ENCODE assay signal across 8 mouse cellular contexts in genomic region chr19:40736680-40737512, GRCm38 (mm10). TPM values are rescaled to one million over a fixed set of nuclear protein-coding genes. Genes with fewer than 3 reads are reported as not detected.
DNase-seq lines count a peak whose midpoint lies in the region; ATAC-seq and TF ChIP-seq lines count a peak whose summit lies in the region.

No protein-coding gene starts in this region.

- DNase-seq in 3T3-L1 (ENCODE audit: low read depth, low spot score) = peak; percentile 72
- peak; percentile 84 for DNase-seq in adrenal gland, postnatal 14 days
- peak; percentile 72 to 74 for DNase-seq in heart, adult 18-20 months
- DNase-seq in kidney, adult 11 months = peak; percentile 30
- peak; percentile 82 for DNase-seq in limb, embryonic 10.5 days (ENCODE audit: low spot score)
- DNase-seq in spleen, adult 2 months (ENCODE audit: low read depth in 1 of 2, low spot score in 2 of 2) = peak; percentile 29 to 30

- no peaks in the 10 kb centered on the region for H3K4me1 ChIP-seq in embryonic facial prominence, embryonic 12.5 days
- H3K4me1 ChIP-seq in limb, embryonic 10.5 days = peaks cover 25% of the 10 kb centered on the region
- peaks cover 19% of the 10 kb centered on the region for H3K4me1 ChIP-seq in midbrain, embryonic 13.5 days (replicated peaks)
- no peaks in the 10 kb centered on the region for H3K4me1 ChIP-seq in spleen, adult 2 months (ENCODE audit: control insufficient read depth, insufficient read depth, insufficient read length)

- ATAC-seq in embryonic facial prominence, embryonic 12.5 days (ENCODE audit: insufficient number of reproducible peaks, insufficient read depth, low FRiP score, low TSS enrichment) = peak; percentile 67; the same call in 1 of the 2 replicates
- peak; percentile 94 for ATAC-seq in midbrain, embryonic 13.5 days

- TF ChIP-seq POLR2A in spleen, adult 2 months (IDR thresholded peaks at IDR 0.05; ENCODE audit: low read depth, low read length) = no peak

- no peak overlapping the region for H3K27ac ChIP-seq in embryonic facial prominence, embryonic 12.5 days
- peak overlapping the region; percentile 79 for H3K27ac ChIP-seq in limb, embryonic 10.5 days
- H3K27ac ChIP-seq in midbrain, embryonic 13.5 days = peak overlapping the region; percentile 88
- no peak overlapping the region for H3K27ac ChIP-seq in spleen, adult 2 months (ENCODE audit: insufficient read depth, low read length)

- H3K36me3 ChIP-seq in embryonic facial prominence, embryonic 12.5 days = no peaks in the 10 kb centered on the region
- no peaks in the 10 kb centered on the region for H3K36me3 ChIP-seq in limb, embryonic 10.5 days
- 0 out of 2 replicates have a peak, but pooled peaks cover 3% of the 10 kb centered on the region for H3K36me3 ChIP-seq in midbrain, embryonic 13.5 days
- peaks cover 2% of the 10 kb centered on the region for H3K36me3 ChIP-seq in spleen, adult 2 months (ENCODE audit: control insufficient read depth, insufficient read depth, low read length)

- TF ChIP-seq CTCF in spleen, adult 2 months (IDR thresholded peaks at IDR 0.05; ENCODE audit: extremely low read depth, insufficient read depth, insufficient read length, insufficient replicate concordance) = peak; percentile 61; the same call in 1 of the 2 replicates

- H3K9me3 ChIP-seq in embryonic facial prominence, embryonic 12.5 days = no peaks in the 10 kb centered on the region
- H3K9me3 ChIP-seq in limb, embryonic 10.5 days (replicated peaks) = no peaks in the 10 kb centered on the region
- no peaks in the 10 kb centered on the region for H3K9me3 ChIP-seq in midbrain, embryonic 13.5 days

- H3K27me3 ChIP-seq in embryonic facial prominence, embryonic 12.5 days = no peaks in the 10 kb centered on the region
- no peaks in the 10 kb centered on the region for H3K27me3 ChIP-seq in limb, embryonic 10.5 days (ENCODE audit: low read depth, poor library complexity, severe bottlenecking)
- no peaks in the 10 kb centered on the region for H3K27me3 ChIP-seq in midbrain, embryonic 13.5 days
- H3K27me3 ChIP-seq in spleen, adult 2 months (ENCODE audit: control insufficient read depth, insufficient read depth, low read length) = no peaks in the 10 kb centered on the region

- 0 out of 2 replicates have a peak overlapping the region, but pooled peaks have one; percentile 27 for H3K9ac ChIP-seq in embryonic facial prominence, embryonic 12.5 days
- H3K9ac ChIP-seq in midbrain, embryonic 13.5 days (replicated peaks) = peak overlapping the region; percentile 62

- H3K4me3 ChIP-seq in embryonic facial prominence, embryonic 12.5 days = no peak overlapping the region
- peak overlapping the region; percentile 29 for H3K4me3 ChIP-seq in limb, embryonic 10.5 days
- H3K4me3 ChIP-seq in midbrain, embryonic 13.5 days (replicated peaks) = peak overlapping the region; percentile 20; the same call in 1 of the 2 replicates
- H3K4me3 ChIP-seq in spleen, adult 2 months (ENCODE audit: extremely low read depth, insufficient read depth, insufficient read length) = no peak overlapping the region

- H3K4me2 ChIP-seq in embryonic facial prominence, embryonic 12.5 days (replicated peaks) = peak overlapping the region; percentile 40
- H3K4me2 ChIP-seq in midbrain, embryonic 13.5 days (replicated peaks) = peak overlapping the region; percentile 46

- WGBS in embryonic facial prominence, embryonic 12.5 days = 27% methylated on average over 17 of the region's 17 CpGs
- 33% methylated on average over 17 of the region's 17 CpGs for whole genome bisulfite sequencing in limb, embryonic 10.5 days
- WGBS in midbrain, embryonic 13.5 days = 17% methylated on average over 17 of the region's 17 CpGs
- WGBS in spleen, adult 2 months = 41% methylated on average over 17 of the region's 17 CpGs

RNA-seq across cellular contexts. Expression of gene Cc2d2b, which starts 11.7 kb away (rescaled TPM):
- total RNA-seq in adrenal gland, postnatal 14 days (2021) = 0.30 TPM in 1 of 2 replicates, not detected in the other
- polyA plus RNA-seq in embryonic facial prominence, embryonic 12.5 days (2016; fragmentation: Nextera tagmentation; extraction: Ambion mirVana) = 0.50 and 0.55 TPM in 2 replicates
- not detected for total RNA-seq in heart, adult 18-20 months (2021)
- polyA plus RNA-seq in limb, embryonic 10.5 days (2016; fragmentation: Nextera tagmentation; extraction: Ambion mirVana) = 0.29 and 0.64 TPM in 2 replicates
- 0.12 and 0.17 TPM in 2 replicates for polyA plus RNA-seq in midbrain, embryonic 13.5 days (2015; fragmentation: Nextera tagmentation; extraction: Ambion mirVana)
- polyA plus RNA-seq in spleen, adult 2 months (2012; rRNA removed) = 0.04 TPM in 1 of 2 replicates, not detected in the other

Comparison
In these comparisons a context has a peak if more than half of its experiments do, and no peak if none do; other contexts are left out.
1. DNase-seq: peak in every context shown above with its lines; median percentile 84 in adrenal gland, postnatal 14 days; 82 in limb, embryonic 10.5 days; 73 in heart, adult 18-20 months; 72 in 3T3-L1; 30 in kidney, adult 11 months; 30 in spleen, adult 2 months.
2. H3K27ac ChIP-seq: peak in limb, embryonic 10.5 days (single experiment) and midbrain, embryonic 13.5 days (single experiment); none in embryonic facial prominence, embryonic 12.5 days (single experiment) and spleen, adult 2 months (single experiment).
3. H3K4me3 ChIP-seq: peak in limb, embryonic 10.5 days (single experiment) and midbrain, embryonic 13.5 days (single experiment); none in embryonic facial prominence, embryonic 12.5 days (single experiment) and spleen, adult 2 months (single experiment).